Mouse (Mus musculus) testis, adult 2 months (tissue): ENCODE results near the gene Sdhb.

Source experiments
- CTCF ChIP-seq: fragments of 200-500 bp; IDR thresholded peaks from 2 replicates; pipeline ENCODE4 v1.5.1; 2012; ENCODE audit warnings: low read depth, mild to moderate bottlenecking, inconsistent platforms, low read length, moderate library complexity; ENCODE audit not compliant: control insufficient read depth, insufficient read depth, insufficient replicate concordance
- POLR2A ChIP-seq: fragments of 200-500 bp; IDR thresholded peaks from 2 replicates; pipeline ENCODE4 v1.6.1; 2012; ENCODE audit warnings: low read depth, mild to moderate bottlenecking, inconsistent platforms, low read length, moderate library complexity; ENCODE audit not compliant: control insufficient read depth

- TF ChIP-seq CTCF (no peak), POLR2A (no peak)
Measured at GRCm38 (mm10) chr4:141024052-141024451, 63.0 kb downstream of the Sdhb start.
